Mouse (Mus musculus) granulocyte monocyte progenitor cell, adult 5-6 weeks (primary cell): Measurements from ENCODE around the gene Adarb2. TPM values are rescaled to one million over a fixed set of nuclear protein-coding genes. Genes with fewer than 3 reads are reported as not detected.

Experiments used
- ATAC-seq: replicated peaks from 2 replicates; pipeline ENCODE4 v1.8.0; 2016; ENCODE audit warnings: mild to moderate bottlenecking, moderate TSS enrichment, inconsistent platforms; ENCODE audit not compliant: poor library complexity, severe bottlenecking
- total RNA-seq, 2 experiments: library from RNA; stranded (forward) in 1 of 2; stranded (reverse) in 1 of 2; fragments of 200-712, 200-1000 nt in 1 of 2; fragments of >200 nt in 1 of 2; fragmentation: Nextera tagmentation in 1 of 2; gene quantifications; 2 replicates each; pipeline ENCODE4 v1.2.3; 2014 to 2017

The Adarb2 gene
- total RNA-seq, 2 experiments from 2014 or later: not detected

GRCm38 (mm10) chr13:8479970-8480369 is 277.3 kb downstream of the Adarb2 start:
- ATAC-seq: no peak

- ATAC-seq: no peak
Measured at GRCm38 (mm10) chr13:8481347-8481746, 278.7 kb downstream of the Adarb2 start.

- ATAC-seq: no peak
Measured at GRCm38 (mm10) chr13:8484592-8485272, 282.1 kb downstream of the Adarb2 start.

GRCm38 (mm10) chr13:8487756-8488434 is 285.2 kb downstream of the Adarb2 start:
- no peak for ATAC-seq

GRCm38 (mm10) chr13:8493363-8493762 is 290.7 kb downstream of the Adarb2 start:
- ATAC-seq: no peak

- no peak for ATAC-seq
Measured at GRCm38 (mm10) chr13:8499551-8499950, 296.9 kb downstream of the Adarb2 start.

- no peak for ATAC-seq
Measured at GRCm38 (mm10) chr13:8511069-8511817, 308.6 kb downstream of the Adarb2 start.

- ATAC-seq: no peak
Measured at GRCm38 (mm10) chr13:8515979-8516715, 313.5 kb downstream of the Adarb2 start.

- no peak for ATAC-seq
Measured at GRCm38 (mm10) chr13:8519204-8519603, 316.5 kb downstream of the Adarb2 start.

GRCm38 (mm10) chr13:8525748-8526631 is 323.3 kb downstream of the Adarb2 start:
- ATAC-seq: no peak

- ATAC-seq: no peak
Measured at GRCm38 (mm10) chr13:8534265-8535113, 331.8 kb downstream of the Adarb2 start.

GRCm38 (mm10) chr13:8538481-8538880 is 335.8 kb downstream of the Adarb2 start:
- ATAC-seq: no peak

GRCm38 (mm10) chr13:8538896-8539295 is 336.2 kb downstream of the Adarb2 start:
- ATAC-seq: no peak

- ATAC-seq: no peak
Measured at GRCm38 (mm10) chr13:8542684-8543083, 340.0 kb downstream of the Adarb2 start.

GRCm38 (mm10) chr13:8552242-8552641 is 349.6 kb downstream of the Adarb2 start:
- ATAC-seq: no peak

- no peak for ATAC-seq
Measured at GRCm38 (mm10) chr13:8557784-8558183, 355.1 kb downstream of the Adarb2 start.

GRCm38 (mm10) chr13:8560485-8560884 is 357.8 kb downstream of the Adarb2 start:
- ATAC-seq: no peak

GRCm38 (mm10) chr13:8563161-8563560 is 360.5 kb downstream of the Adarb2 start:
- no peak for ATAC-seq
